Mouse (Mus musculus) hindbrain, embryonic 11.5 days (tissue): Measurements from ENCODE around the gene Dync2li1. TPM values are rescaled to one million over a fixed set of nuclear protein-coding genes. Genes with fewer than 3 reads are reported as not detected.
A peak's percentile ranks its signal among the peaks of the same experiment; 100 is the strongest.

Experiments used
- ATAC-seq: fragments of 200-750 bp; cut with Nextera tagmentation; 2 replicates; pipeline ENCODE4 v1.8.0; 2017; ENCODE audit warnings: mild to moderate bottlenecking, moderate TSS enrichment, moderate library complexity; ENCODE audit not compliant: low FRiP score
- DNase-seq: peaks from one replicate; pipeline ENCODE4 v3.0.0-alpha.2; 2015; ENCODE audit warnings: low spot score
- H3K27ac ChIP-seq: fragments of 300-500 bp; sonication (generic); 2 replicates; pipeline ENCODE4 v1.5.1; 2014; ENCODE audit warnings: mild to moderate bottlenecking, low read depth, low read length
- H3K27me3 ChIP-seq: fragments of 300-500 bp; sonication (generic); 2 replicates; pipeline ENCODE4 v1.6.1; 2014; ENCODE audit warnings: mild to moderate bottlenecking, low read length, moderate library complexity, mixed read lengths; ENCODE audit not compliant: control insufficient read depth, insufficient read depth
- H3K36me3 ChIP-seq: fragments of 300-500 bp; sonication (generic); 2 replicates; pipeline ENCODE4 v1.6.1; 2014; ENCODE audit warnings: mild to moderate bottlenecking, low read length, moderate library complexity, mixed read lengths; ENCODE audit not compliant: control insufficient read depth, insufficient read depth
- H3K4me1 ChIP-seq: fragments of 300-500 bp; sonication (generic); replicated peaks from 2 replicates; pipeline ENCODE4 v1.6.1; 2014; ENCODE audit warnings: low read length, mixed read lengths; ENCODE audit not compliant: control insufficient read depth, insufficient read depth
- H3K4me2 ChIP-seq: fragments of 300-500 bp; sonication (generic); replicated peaks from 2 replicates; pipeline ENCODE4 v1.6.1; 2014; ENCODE audit warnings: mild to moderate bottlenecking, low read depth, low read length
- H3K4me3 ChIP-seq: fragments of 300-500 bp; sonication (generic); 2 replicates; pipeline ENCODE4 v1.5.1; 2014; ENCODE audit warnings: low read depth, low read length
- H3K9ac ChIP-seq: fragments of 300-500 bp; sonication (generic); 2 replicates; pipeline ENCODE4 v1.6.1; 2014; ENCODE audit warnings: low read depth, low read length
- H3K9me3 ChIP-seq: fragments of 300-500 bp; sonication (generic); 2 replicates; pipeline ENCODE4 v1.6.1; 2016; ENCODE audit warnings: low read length; ENCODE audit not compliant: control insufficient read depth
- WGBS: fragments of 180-500 bp; shearing (Covaris S2); extraction: QIAGEN DNeasy Blood & Tissue Kit; methylation state at CpG from one replicate; pipeline ENCODE4 v1.1.7; 2014; 5-methylcytosine and 5-hydroxymethylcytosine counted together
- polyA plus RNA-seq: library from polyadenylated mRNA; unstranded; fragments of >200 nt; fragmentation: Nextera tagmentation; extraction: Ambion mirVana; gene quantifications from 2 replicates; pipeline ENCODE4 v1.2.1, GENCODE M21; 2014

Gene Dync2li1
- polyA plus RNA-seq, 1 experiment from 2014 or later = 36.0 TPM

GRCm38 (mm10) chr17:84657782-84658181 is 31.5 kb downstream of the Dync2li1 start:
- no peaks in the 10 kb centered on the region for H3K27me3 ChIP-seq
- 0 out of 2 replicates have a peak, but pooled peaks have one; percentile 12 for ATAC-seq
- 69% methylated on average over 7 of the region's 7 CpGs for WGBS
- no peak overlapping the region for H3K9ac ChIP-seq
- no peak overlapping the region for H3K4me2 ChIP-seq
- peaks cover 5% of the 10 kb centered on the region for H3K4me1 ChIP-seq
- no peak overlapping the region for H3K27ac ChIP-seq
- no peaks in the 10 kb centered on the region for H3K36me3 ChIP-seq
- DNase-seq = no peak
- no peaks in the 10 kb centered on the region for H3K9me3 ChIP-seq
- H3K4me3 ChIP-seq = no peak overlapping the region

- Histone ChIP-seq H3K9me3 (no peaks in the 10 kb centered on the region), H3K27ac (no peak overlapping the region), H3K27me3 (no peaks in the 10 kb centered on the region), H3K36me3 (no peaks in the 10 kb centered on the region), H3K9ac (no peak overlapping the region), H3K4me3 (no peak overlapping the region), H3K4me1 (peaks cover 5% of the 10 kb centered on the region), H3K4me2 (no peak overlapping the region)
- no peak for DNase-seq
- WGBS = 35% methylated on average over 5 of the region's 5 CpGs
- ATAC-seq = no peak
Measured at GRCm38 (mm10) chr17:84658195-84658594, 31.9 kb downstream of the Dync2li1 start.

- H3K4me2 ChIP-seq = no peak overlapping the region
- no peaks in the 10 kb centered on the region for H3K36me3 ChIP-seq
- no peaks in the 10 kb centered on the region for H3K9me3 ChIP-seq
- DNase-seq (no peak), ATAC-seq (no peak)
- WGBS = 73% methylated on average over 8 of the region's 8 CpGs
- H3K4me1 ChIP-seq = peaks cover 5% of the 10 kb centered on the region
- no peak overlapping the region for H3K9ac ChIP-seq
- H3K27me3 ChIP-seq = no peaks in the 10 kb centered on the region
- H3K4me3 ChIP-seq = no peak overlapping the region
- H3K27ac ChIP-seq = no peak overlapping the region
Measured at GRCm38 (mm10) chr17:84658951-84659350, 32.7 kb downstream of the Dync2li1 start.

DNA sequence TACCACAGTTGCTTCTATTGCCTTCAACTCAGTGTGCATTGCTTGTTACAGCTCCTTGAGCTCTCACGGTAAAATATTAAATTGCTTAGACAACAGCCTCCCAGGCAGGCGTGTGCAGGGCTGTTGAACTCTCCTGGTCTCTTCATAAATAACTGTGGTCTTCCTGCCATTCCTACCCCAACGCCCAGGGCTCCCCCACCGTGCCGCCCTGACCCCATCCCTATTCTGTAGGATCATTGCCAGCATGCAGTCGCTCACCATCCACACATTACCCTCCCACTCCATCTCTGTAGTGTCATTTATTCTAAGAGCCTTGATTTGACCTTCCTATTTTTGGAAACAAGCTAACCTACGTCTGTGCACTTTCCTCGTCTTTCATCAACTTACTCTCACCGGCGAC is 38.8 kb downstream of the Dync2li1 start:
- H3K9ac ChIP-seq = no peak overlapping the region
- DNase-seq (no peak), ATAC-seq (no peak)
- no peak overlapping the region for H3K4me2 ChIP-seq
- H3K9me3 ChIP-seq = no peaks in the 10 kb centered on the region
- no peaks in the 10 kb centered on the region for H3K4me1 ChIP-seq
- 42% methylated on average over 10 of the region's 10 CpGs for WGBS
- no peaks in the 10 kb centered on the region for H3K36me3 ChIP-seq
- no peaks in the 10 kb centered on the region for H3K27me3 ChIP-seq
- no peak overlapping the region for H3K4me3 ChIP-seq
- H3K27ac ChIP-seq = no peak overlapping the region

GRCm38 (mm10) chr17:84665691-84666090 is 39.4 kb downstream of the Dync2li1 start:
- Histone ChIP-seq H3K9ac (no peak overlapping the region), H3K4me2 (no peak overlapping the region), H3K4me1 (no peaks in the 10 kb centered on the region), H3K27ac (no peak overlapping the region), H3K9me3 (no peaks in the 10 kb centered on the region), H3K27me3 (no peaks in the 10 kb centered on the region), H3K36me3 (no peaks in the 10 kb centered on the region), H3K4me3 (no peak overlapping the region)
- 42% methylated on average over 9 of the region's 9 CpGs for WGBS
- ATAC-seq (no peak), DNase-seq (no peak)

DNA sequence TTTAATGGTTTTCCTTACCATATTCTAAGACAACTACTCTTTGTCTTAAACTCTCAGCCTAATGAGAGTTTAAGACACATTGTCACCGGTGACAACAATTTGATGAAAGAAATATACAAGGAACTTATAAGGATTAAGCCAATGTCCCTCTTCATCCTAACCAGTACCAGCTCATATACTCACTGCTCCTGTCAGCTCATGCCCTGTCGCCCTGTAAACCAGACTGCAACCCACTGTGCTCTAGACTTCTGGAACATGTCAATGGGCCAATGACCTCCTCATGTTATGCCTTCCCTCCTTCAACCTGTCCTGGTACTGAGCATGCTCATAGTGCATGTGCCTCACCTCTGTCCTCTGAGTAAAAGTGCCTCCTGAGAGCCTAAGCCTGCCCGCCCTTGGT is 41.6 kb downstream of the Dync2li1 start:
- no peaks in the 10 kb centered on the region for H3K4me1 ChIP-seq
- 93% methylated on average over 3 of the region's 3 CpGs for WGBS
- DNase-seq = no peak
- no peak for ATAC-seq
- H3K9ac ChIP-seq = no peak overlapping the region
- H3K9me3 ChIP-seq = no peaks in the 10 kb centered on the region
- H3K36me3 ChIP-seq = no peaks in the 10 kb centered on the region
- no peak overlapping the region for H3K27ac ChIP-seq
- H3K4me2 ChIP-seq = no peak overlapping the region
- no peak overlapping the region for H3K4me3 ChIP-seq
- no peaks in the 10 kb centered on the region for H3K27me3 ChIP-seq

GRCm38 (mm10) chr17:84672376-84673369 is 46.4 kb downstream of the Dync2li1 start:
- Histone ChIP-seq H3K9ac (no peak overlapping the region), H3K4me2 (no peak overlapping the region), H3K9me3 (no peaks in the 10 kb centered on the region), H3K36me3 (no peaks in the 10 kb centered on the region), H3K4me1 (no peaks in the 10 kb centered on the region), H3K4me3 (no peak overlapping the region), H3K27me3 (peaks cover 2% of the 10 kb centered on the region; the same call in 1 of the 2 replicates), H3K27ac (no peak overlapping the region)
- WGBS = 79% methylated on average over 16 of the region's 16 CpGs
- ATAC-seq (no peak), DNase-seq (no peak)

DNA sequence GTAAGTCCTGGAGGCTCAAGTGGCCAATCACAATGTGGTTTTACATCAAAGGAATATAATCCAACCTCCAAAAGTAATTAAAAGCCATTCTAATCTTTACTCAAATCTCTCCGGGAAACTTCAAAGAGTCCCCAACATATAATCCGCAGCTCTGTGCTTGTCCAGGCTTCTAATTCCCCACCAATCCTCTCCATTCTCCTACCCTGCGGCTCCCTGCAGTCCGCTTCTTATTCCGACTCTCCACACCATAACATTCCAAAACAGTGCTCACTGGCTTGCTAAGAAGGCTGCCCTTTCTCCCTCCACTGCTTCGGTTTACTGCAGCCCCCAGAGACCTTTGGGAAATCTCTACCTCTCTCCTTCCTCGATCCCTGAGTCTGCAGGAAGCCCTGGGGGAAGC is 47.8 kb downstream of the Dync2li1 start:
- Histone ChIP-seq H3K9ac (no peak overlapping the region), H3K4me1 (no peaks in the 10 kb centered on the region), H3K27me3 (peaks cover 2% of the 10 kb centered on the region; the same call in 1 of the 2 replicates), H3K4me3 (no peak overlapping the region), H3K27ac (no peak overlapping the region), H3K36me3 (no peaks in the 10 kb centered on the region), H3K9me3 (no peaks in the 10 kb centered on the region), H3K4me2 (no peak overlapping the region)
- ATAC-seq (no peak), DNase-seq (no peak)
- 40% methylated on average over 7 of the region's 7 CpGs for WGBS

DNA sequence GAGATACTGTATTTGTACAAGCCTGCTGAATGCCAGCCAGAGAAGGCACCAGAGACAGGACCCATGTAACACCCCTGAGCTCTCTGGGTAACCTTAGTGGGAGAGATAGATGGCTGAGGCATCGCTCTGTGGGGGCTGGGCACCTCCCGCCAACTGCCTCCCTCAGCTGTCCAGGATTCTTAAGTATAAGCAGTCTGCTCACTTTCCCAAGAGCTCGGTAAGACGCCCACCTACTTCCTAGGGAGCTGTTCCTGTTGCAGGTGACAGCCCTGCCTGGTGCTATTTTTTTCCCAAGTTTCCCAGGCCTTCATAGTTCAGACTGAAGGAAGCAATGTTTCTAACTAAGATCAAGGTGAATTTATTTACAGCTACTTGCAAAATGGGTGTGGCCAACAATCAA is 48.9 kb downstream of the Dync2li1 start:
- no peaks in the 10 kb centered on the region for H3K9me3 ChIP-seq
- no peak overlapping the region for H3K4me2 ChIP-seq
- no peaks in the 10 kb centered on the region for H3K36me3 ChIP-seq
- no peak overlapping the region for H3K4me3 ChIP-seq
- H3K9ac ChIP-seq = no peak overlapping the region
- no peak overlapping the region for H3K27ac ChIP-seq
- H3K4me1 ChIP-seq = no peaks in the 10 kb centered on the region
- DNase-seq = no peak
- WGBS = 76% methylated on average over 4 of the region's 4 CpGs
- H3K27me3 ChIP-seq = peaks cover 2% of the 10 kb centered on the region; the same call in 1 of the 2 replicates
- no peak for ATAC-seq
